Mouse (Mus musculus): ENCODE measurements around the gene Prkx. TPM values are rescaled to one million over a fixed set of nuclear protein-coding genes. Genes with fewer than 3 reads are reported as not detected.
A peak's percentile ranks its signal among the peaks of the same experiment; 100 is the strongest.

Prkx gene
- 9.8 and 12.5 TPM in 2 replicates for total RNA-seq (2017)

- ATAC-seq (replicated peaks; ENCODE audit: low read depth, poor library complexity, severe bottlenecking) = peak; percentile 62
Measured at GRCm38 (mm10) chrX:77796238-77796835, at the start of gene Prkx. Gene Prkx (minus strand): TSS chrX:77796278.

GRCm38 (mm10) chrX:77812031-77812430 lies 16.0 kb upstream of the Prkx start:
- peak; percentile 24; the same call in 1 of the 2 replicates for ATAC-seq (replicated peaks; ENCODE audit: low read depth, poor library complexity, severe bottlenecking)

GRCm38 (mm10) chrX:77810608-77811206 lies 14.6 kb upstream of the Prkx start:
- ATAC-seq (replicated peaks; ENCODE audit: low read depth, poor library complexity, severe bottlenecking) = peak; percentile 89

GRCm38 (mm10) chrX:77808602-77809001 lies 12.5 kb upstream of the Prkx start:
- peak; percentile 68 for ATAC-seq (replicated peaks; ENCODE audit: low read depth, poor library complexity, severe bottlenecking)

- peak; percentile 31; the same call in 1 of the 2 replicates for ATAC-seq (replicated peaks; ENCODE audit: low read depth, poor library complexity, severe bottlenecking)
Measured at GRCm38 (mm10) chrX:77802293-77802692, 6.2 kb upstream of the Prkx start.

- peak; percentile 86 for ATAC-seq (replicated peaks; ENCODE audit: low read depth, poor library complexity, severe bottlenecking)
Measured at GRCm38 (mm10) chrX:77801543-77801942, 5.5 kb upstream of the Prkx start.

GRCm38 (mm10) chrX:77799554-77799953 lies 3.5 kb upstream of the Prkx start:
- ATAC-seq (replicated peaks; ENCODE audit: low read depth, poor library complexity, severe bottlenecking) = no peak

GRCm38 (mm10) chrX:77797801-77798200 lies 1.7 kb upstream of the Prkx start:
- ATAC-seq (replicated peaks; ENCODE audit: low read depth, poor library complexity, severe bottlenecking) = no peak

- ATAC-seq (replicated peaks; ENCODE audit: low read depth, poor library complexity, severe bottlenecking) = no peak
Measured at GRCm38 (mm10) chrX:77796916-77797315, 838 bp upstream of the Prkx start.

GRCm38 (mm10) chrX:77795858-77796174 lies 262 bp downstream of the Prkx start:
- peak; percentile 86 for ATAC-seq (replicated peaks; ENCODE audit: low read depth, poor library complexity, severe bottlenecking)

- ATAC-seq (replicated peaks; ENCODE audit: low read depth, poor library complexity, severe bottlenecking) = peak; percentile 27
Measured at GRCm38 (mm10) chrX:77794962-77795857, 868 bp downstream of the Prkx start.

GRCm38 (mm10) chrX:77788675-77789074 lies 7.4 kb downstream of the Prkx start:
- no peak for ATAC-seq (replicated peaks; ENCODE audit: low read depth, poor library complexity, severe bottlenecking)

GRCm38 (mm10) chrX:77786354-77786753 lies 9.7 kb downstream of the Prkx start:
- ATAC-seq (replicated peaks; ENCODE audit: low read depth, poor library complexity, severe bottlenecking) = no peak

GRCm38 (mm10) chrX:77777822-77778221 lies 18.3 kb downstream of the Prkx start:
- 0 out of 2 replicates have a peak, but pooled peaks have one; percentile 68 for ATAC-seq (replicated peaks; ENCODE audit: low read depth, poor library complexity, severe bottlenecking)

GRCm38 (mm10) chrX:77765153-77765552 lies 30.9 kb downstream of the Prkx start:
- no peak for ATAC-seq (replicated peaks; ENCODE audit: low read depth, poor library complexity, severe bottlenecking)

GRCm38 (mm10) chrX:77744260-77744659 lies 51.8 kb downstream of the Prkx start:
- ATAC-seq (replicated peaks; ENCODE audit: low read depth, poor library complexity, severe bottlenecking) = 0 out of 2 replicates have a peak, but pooled peaks have one; percentile 66

- ATAC-seq (replicated peaks; ENCODE audit: low read depth, poor library complexity, severe bottlenecking) = peak; percentile 77
Measured at GRCm38 (mm10) chrX:77741383-77741782, 54.7 kb downstream of the Prkx start.

GRCm38 (mm10) chrX:77733930-77734536 lies 62.0 kb downstream of the Prkx start:
- ATAC-seq (replicated peaks; ENCODE audit: low read depth, poor library complexity, severe bottlenecking) = no peak

GRCm38 (mm10) chrX:77720298-77720697 lies 75.8 kb downstream of the Prkx start:
- peak; percentile 78 for ATAC-seq (replicated peaks; ENCODE audit: low read depth, poor library complexity, severe bottlenecking)
